Mouse (Mus musculus) erythroblast, embryonic 14.5 days (primary cell): Measurements from ENCODE around the gene Cst10. TPM values are rescaled to one million over a fixed set of nuclear protein-coding genes. Genes with fewer than 3 reads are reported as not detected.

Experiments
- H3K27me3 ChIP-seq: 2 replicates; pipeline ENCODE4 v1.6.1; 2012; ENCODE audit warnings: inconsistent platforms; ENCODE audit not compliant: control insufficient read depth
- H3K36me3 ChIP-seq: 2 replicates; pipeline ENCODE4 v1.6.1; 2012; ENCODE audit warnings: mild to moderate bottlenecking, inconsistent platforms; ENCODE audit not compliant: control insufficient read depth
- H3K4me1 ChIP-seq: 2 replicates; pipeline ENCODE4 v1.6.1; 2012; ENCODE audit warnings: inconsistent platforms; ENCODE audit not compliant: control insufficient read depth
- H3K4me3 ChIP-seq: replicated peaks from 2 replicates; pipeline ENCODE3; 2012; ENCODE audit warnings: moderate library complexity, mild to moderate bottlenecking, inconsistent platforms
- H3K9me3 ChIP-seq: 2 replicates; pipeline ENCODE4 v1.6.1; 2012; ENCODE audit warnings: low read length, inconsistent platforms, mixed read lengths; ENCODE audit not compliant: control insufficient read depth
- GATA1 ChIP-seq: IDR thresholded peaks from 2 replicates; pipeline ENCODE4 v1.6.1; 2012; ENCODE audit warnings: low read length, inconsistent platforms, mixed read lengths
- TAL1 ChIP-seq: IDR thresholded peaks from 3 replicates; pipeline ENCODE4 v1.6.1; 2012; ENCODE audit warnings: low read length, inconsistent platforms, mixed read lengths
- polyA plus RNA-seq: library from polyadenylated mRNA; stranded (reverse); fragments of >175 nt; gene quantifications from 2 replicates; pipeline ENCODE4 v1.2.3, GENCODE M21; 2012

The Cst10 gene
- polyA plus RNA-seq, result not detected in 2 replicates

DNA sequence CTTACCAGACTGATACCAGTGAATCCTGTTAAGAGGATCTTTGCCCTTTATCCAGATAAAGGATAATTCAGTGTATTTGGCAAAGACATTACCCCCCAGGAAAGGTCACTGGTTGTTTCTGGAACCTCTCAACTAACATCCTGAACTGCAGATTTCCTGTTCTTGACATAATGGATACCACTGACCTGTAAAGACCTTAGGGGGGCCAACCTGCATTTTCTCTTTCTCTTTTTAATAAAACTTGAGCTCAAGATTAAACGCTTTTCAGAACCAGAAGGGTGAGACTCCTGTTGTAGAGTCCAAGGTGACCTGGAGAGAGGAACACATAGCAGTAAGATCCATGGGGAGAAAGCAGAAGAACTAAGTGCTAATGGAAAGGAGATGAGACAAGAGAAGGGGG lies at the start of gene Cst10:
Gene Cst10, plus strand, starts transcription at position 301 of the 400 bp plus-strand sequence.
- peaks cover 4% of the 10 kb centered on the region; the same call in 1 of the 2 replicates for H3K9me3 ChIP-seq
- H3K4me3 ChIP-seq, result no peak within 1 kb of the TSS
- TF ChIP-seq TAL1 (no peak), GATA1 (no peak)
- no peaks in the 10 kb centered on the region for H3K36me3 ChIP-seq
- no peaks in the 10 kb centered on the region for H3K4me1 ChIP-seq
- no peaks in the 10 kb centered on the region for H3K27me3 ChIP-seq

- no peak overlapping the region for H3K4me3 ChIP-seq
- no peaks in the 10 kb centered on the region for H3K27me3 ChIP-seq
- no peaks in the 10 kb centered on the region for H3K36me3 ChIP-seq
- TF ChIP-seq TAL1 (no peak), GATA1 (no peak)
- H3K9me3 ChIP-seq, result peaks cover 6% of the 10 kb centered on the region
- H3K4me1 ChIP-seq, result no peaks in the 10 kb centered on the region
Observed at GRCm38 (mm10) chr2:149392951-149393350, 11.9 kb upstream of the Cst10 start.

DNA sequence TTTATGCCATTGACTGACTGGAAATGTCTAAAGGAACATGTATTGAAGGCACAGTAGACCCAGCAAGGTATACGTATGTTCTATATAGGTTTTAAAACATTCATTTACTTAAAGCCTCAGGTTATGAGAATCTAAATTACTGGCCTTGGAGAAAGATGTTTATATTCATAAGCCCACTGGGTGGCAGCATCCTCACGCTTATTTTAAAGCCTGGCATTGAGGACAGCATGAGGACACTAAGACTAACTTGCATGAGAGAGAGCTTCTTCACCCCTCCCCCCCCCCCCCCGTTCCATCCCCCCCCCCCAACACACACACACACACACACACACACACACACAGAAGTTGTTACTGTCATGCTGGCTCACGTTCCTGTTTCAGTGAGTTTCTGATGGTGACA lies 17.7 kb downstream of the Cst10 start:
- Histone ChIP-seq H3K4me1 (no peaks in the 10 kb centered on the region), H3K36me3 (no peaks in the 10 kb centered on the region), H3K9me3 (peaks cover 3% of the 10 kb centered on the region), H3K27me3 (no peaks in the 10 kb centered on the region), H3K4me3 (no peak overlapping the region)
- no peak for TF ChIP-seq GATA1
- TF ChIP-seq TAL1, result no peak
